Mouse (Mus musculus): ENCODE measurements around the gene Jph3.

Gene Jph3

DNA sequence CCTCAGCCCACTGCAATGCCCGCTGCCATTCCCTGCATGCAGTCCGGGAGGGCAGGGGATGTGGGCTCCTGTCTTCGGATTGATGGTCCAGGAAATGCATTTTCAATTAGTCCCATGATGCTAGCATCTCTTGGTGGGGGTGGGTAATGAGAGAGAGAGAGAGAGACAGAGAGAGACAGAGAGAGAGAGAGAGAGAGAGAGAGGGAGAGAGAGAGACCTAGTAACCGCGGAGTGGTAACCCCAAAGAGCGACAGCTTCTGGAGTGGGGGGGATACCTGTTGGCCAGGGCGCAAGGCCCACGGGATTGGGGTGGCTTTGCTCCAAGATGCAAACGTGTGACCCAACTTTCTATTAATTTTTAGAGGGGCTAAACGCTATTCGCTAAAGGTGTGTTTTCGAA lies at the start of gene Jph3:
Gene Jph3, plus strand, starts transcription at position 301 of the 400 bp plus-strand sequence.
- DNase-seq (ENCODE audit: low read depth in 2 of 2, low spot score in 2 of 2) = no peak

- no peak for DNase-seq (ENCODE audit: low read depth in 2 of 2, low spot score in 2 of 2)
Observed at GRCm38 (mm10) chr8:121680896-121681295, 48.5 kb upstream of the Jph3 start.

GRCm38 (mm10) chr8:121681457-121681856 lies 48.0 kb upstream of the Jph3 start:
- no peak for DNase-seq (ENCODE audit: low read depth in 2 of 2, low spot score in 2 of 2)

DNA sequence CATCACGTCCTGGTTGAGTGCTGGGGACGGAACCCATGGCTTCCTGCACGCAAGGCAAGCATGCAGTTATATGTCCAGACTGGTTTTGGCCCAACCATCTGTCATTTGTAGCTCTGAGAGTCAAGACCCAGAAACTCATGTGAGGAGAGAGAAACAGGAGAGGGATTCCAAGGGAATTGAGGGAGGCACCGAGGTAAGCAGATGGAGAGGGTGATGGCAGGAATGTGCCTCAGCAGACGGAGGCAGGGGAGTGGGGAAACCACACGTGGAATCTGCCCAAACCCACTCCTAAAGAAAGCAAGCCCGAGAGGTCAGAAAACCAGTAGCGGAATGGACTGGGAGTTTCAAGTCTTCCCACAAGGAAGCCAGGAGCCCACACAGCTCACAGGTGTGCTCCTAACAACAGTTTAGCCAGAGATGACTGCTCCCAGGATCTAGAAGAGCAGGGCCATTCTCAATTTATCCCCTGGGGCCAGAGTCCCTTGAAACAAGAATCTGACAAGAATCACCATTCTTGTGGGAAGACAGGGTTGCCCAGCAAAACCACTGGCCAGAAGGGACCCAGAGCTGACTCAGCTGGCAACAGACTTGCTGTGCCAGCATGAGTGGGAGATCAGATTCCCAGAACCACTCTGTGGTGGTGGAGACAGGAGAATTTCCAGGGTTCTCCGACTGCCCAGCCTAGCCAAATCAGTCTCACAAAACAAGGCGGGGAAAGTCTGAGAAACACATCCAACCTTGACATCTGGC lies 46.2 kb upstream of the Jph3 start:
- DNase-seq (ENCODE audit: low read depth in 2 of 2, low spot score in 2 of 2) = no peak

GRCm38 (mm10) chr8:121685419-121685818 lies 44.0 kb upstream of the Jph3 start:
- no peak for DNase-seq (ENCODE audit: low read depth in 2 of 2, low spot score in 2 of 2)

- no peak for DNase-seq (ENCODE audit: low read depth in 2 of 2, low spot score in 2 of 2)
Observed at GRCm38 (mm10) chr8:121687455-121688161, 41.8 kb upstream of the Jph3 start.

DNA sequence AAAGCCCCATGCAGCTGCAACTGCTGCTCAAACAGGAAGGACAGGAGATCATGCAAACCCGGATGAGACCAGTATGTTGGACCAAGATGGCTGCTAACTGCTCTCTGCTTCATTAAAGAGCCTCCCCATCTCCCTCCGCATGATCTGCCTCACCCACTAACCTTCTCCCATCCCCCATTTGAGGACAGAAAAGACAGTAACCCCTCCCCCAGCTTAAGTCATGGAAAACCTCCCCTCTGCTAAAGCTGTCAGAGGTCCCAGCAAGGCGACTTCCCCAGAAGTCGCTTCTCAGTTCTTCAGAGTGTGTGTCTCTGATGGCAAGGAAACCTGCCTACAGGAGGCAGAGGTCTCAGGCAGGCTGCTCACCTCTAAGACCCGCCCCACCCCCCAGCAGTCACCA lies 40.9 kb upstream of the Jph3 start:
- DNase-seq (ENCODE audit: low read depth in 2 of 2, low spot score in 2 of 2) = no peak

DNA sequence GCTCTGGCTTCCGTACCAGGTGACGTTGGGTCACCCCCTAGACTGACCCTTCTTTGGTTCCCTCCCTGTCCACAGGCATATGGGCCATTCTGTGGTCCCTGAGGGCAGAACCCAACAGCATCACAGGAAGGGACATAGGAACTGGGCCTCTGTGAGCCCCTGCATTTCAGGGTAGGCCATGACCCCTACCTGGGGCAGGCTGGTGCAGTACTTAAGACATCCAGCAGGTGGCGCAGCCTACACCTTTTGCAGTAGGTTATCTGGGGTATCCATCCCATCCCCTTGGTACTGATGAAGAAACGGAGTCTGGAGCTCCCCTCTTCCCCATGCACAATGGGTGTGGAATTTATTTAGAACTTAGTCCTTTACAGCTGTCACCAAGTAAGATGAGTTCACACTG lies 35.0 kb upstream of the Jph3 start:
- DNase-seq (ENCODE audit: low read depth in 2 of 2, low spot score in 2 of 2) = peak; percentile 44 to 57

GRCm38 (mm10) chr8:121695585-121696184 lies 33.7 kb upstream of the Jph3 start:
- DNase-seq (ENCODE audit: low read depth in 2 of 2, low spot score in 2 of 2) = no peak

- no peak for DNase-seq (ENCODE audit: low read depth in 2 of 2, low spot score in 2 of 2)
Observed at GRCm38 (mm10) chr8:121697735-121698614, 31.4 kb upstream of the Jph3 start.

- DNase-seq (ENCODE audit: low read depth in 2 of 2, low spot score in 2 of 2) = no peak
Observed at GRCm38 (mm10) chr8:121698615-121699101, 30.8 kb upstream of the Jph3 start.

DNA sequence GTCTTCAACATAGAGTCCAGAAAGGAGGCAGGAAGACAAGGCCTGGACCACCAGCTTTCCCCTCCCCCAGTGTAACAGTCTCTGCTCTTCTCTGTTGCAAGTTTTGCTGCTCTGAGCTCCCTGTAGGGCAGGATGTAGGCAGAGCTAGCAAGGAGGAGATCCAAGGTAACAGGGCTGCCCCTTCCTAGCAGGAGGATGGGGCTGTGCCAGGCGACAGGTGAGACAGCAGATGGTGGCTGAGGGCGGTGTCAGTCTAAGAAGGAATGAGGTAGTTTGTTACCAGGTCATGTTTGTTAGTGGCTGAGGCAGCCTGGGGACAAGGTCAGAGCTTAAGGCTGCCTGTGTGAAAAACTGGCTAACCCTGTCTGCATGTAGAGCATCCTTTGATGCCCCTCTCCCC lies 29.5 kb upstream of the Jph3 start:
- no peak for DNase-seq (ENCODE audit: low read depth in 2 of 2, low spot score in 2 of 2)

DNA sequence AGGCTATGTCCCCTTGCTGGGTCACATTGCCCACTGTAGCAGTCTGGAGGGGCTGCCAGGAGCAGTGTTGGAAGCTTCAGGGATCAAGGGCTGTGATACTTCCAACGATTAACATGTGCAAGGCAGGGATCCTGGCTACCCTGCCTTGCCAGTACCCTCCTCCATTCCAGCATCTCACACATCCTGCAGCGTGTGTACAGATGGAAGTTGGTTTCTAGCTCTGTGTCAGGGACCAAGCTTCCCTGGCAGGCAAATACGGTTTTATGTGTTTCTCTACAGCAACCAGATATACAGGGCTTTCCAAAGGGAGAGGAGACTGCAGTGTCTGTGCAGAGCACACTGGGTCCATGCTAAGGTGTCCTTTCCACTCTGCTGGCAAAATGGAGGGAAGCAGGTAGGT lies 24.2 kb upstream of the Jph3 start:
- DNase-seq (ENCODE audit: low read depth in 2 of 2, low spot score in 2 of 2) = no peak

GRCm38 (mm10) chr8:121706956-121707355 lies 22.5 kb upstream of the Jph3 start:
- DNase-seq (ENCODE audit: low read depth in 2 of 2, low spot score in 2 of 2) = no peak

DNA sequence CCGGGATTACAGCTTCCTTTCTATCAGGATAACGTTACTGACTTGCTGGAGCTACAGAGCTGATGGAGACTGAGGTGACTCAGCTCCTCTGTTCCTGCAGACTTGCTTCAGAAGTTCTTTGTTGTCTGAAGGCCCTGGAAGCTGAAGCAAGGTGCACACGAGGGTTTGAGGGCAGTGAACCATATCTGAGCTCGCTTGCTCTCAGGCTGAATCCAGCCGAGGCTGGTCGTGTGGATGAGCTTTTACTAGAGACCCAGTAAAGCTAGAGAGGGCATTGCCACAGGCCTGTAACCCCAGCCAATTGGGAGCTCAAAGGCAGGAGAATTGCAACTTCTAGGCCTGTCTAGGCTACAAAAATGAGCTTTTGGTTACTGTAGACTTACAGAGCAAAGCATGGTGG lies 21.0 kb upstream of the Jph3 start:
- no peak for DNase-seq (ENCODE audit: low read depth in 2 of 2, low spot score in 2 of 2)

DNA sequence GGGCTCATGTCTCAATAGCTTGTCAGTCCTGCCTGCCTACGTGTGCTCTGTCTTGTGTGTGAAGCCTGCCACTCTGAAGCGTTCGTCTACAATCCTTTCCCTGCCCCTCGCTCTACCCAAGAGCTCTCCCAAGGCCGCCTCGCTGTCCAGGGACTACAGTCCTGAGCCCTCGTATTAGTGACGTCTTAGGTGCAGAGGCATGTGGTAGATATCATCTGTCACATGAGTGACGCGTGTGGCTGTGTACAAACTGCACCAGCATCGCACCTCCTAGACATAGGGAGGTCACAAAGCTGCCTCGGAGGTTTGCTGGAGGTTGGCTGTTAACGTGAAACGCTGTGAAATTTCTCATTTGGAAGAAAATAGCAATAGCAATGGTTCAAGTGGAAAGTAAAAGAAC lies 11.9 kb upstream of the Jph3 start:
- no peak for DNase-seq (ENCODE audit: low read depth in 2 of 2, low spot score in 2 of 2)

DNA sequence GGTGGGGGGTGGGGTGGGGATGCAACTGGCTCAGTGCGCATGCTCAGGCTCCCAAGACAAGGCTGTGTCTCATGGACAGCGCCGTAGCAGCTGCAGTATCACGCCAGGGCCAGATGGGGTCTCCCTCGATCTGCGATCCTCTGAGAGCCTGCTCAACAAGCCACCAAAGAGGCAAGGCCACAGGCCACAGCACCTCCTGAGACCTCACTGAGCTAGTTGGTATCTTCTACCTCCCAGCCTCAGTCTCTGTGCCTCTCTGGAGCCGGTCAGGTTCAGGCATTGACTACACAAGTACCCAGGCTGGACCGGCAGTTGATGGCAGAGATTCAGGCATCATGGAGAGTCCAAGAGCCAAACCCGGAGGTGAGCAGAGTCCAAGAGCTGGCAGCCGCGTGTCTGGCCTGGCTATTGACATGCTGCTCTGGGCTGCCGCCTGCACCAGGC lies 11.4 kb upstream of the Jph3 start:
- no peak for DNase-seq (ENCODE audit: low read depth in 2 of 2, low spot score in 2 of 2)

- DNase-seq (ENCODE audit: low read depth in 2 of 2, low spot score in 2 of 2) = no peak
Observed at GRCm38 (mm10) chr8:121718925-121719324, 10.5 kb upstream of the Jph3 start.

GRCm38 (mm10) chr8:121721072-121721471 lies 8.4 kb upstream of the Jph3 start:
- no peak for DNase-seq (ENCODE audit: low read depth in 2 of 2, low spot score in 2 of 2)

- no peak for DNase-seq (ENCODE audit: low read depth in 2 of 2, low spot score in 2 of 2)
Observed at GRCm38 (mm10) chr8:121723846-121724245, 5.6 kb upstream of the Jph3 start.

- no peak for DNase-seq (ENCODE audit: low read depth in 2 of 2, low spot score in 2 of 2)
Observed at GRCm38 (mm10) chr8:121727164-121727563, 2.3 kb upstream of the Jph3 start.

Measured in CD8-positive naive resting alpha-beta T cell, adult 2 months (primary cell).